Comparison of ENCODE assay signal across 19 mouse cellular contexts in genomic region chr11:69931769-69932168, GRCm38 (mm10). TPM values are rescaled to one million over a fixed set of nuclear protein-coding genes. Genes with fewer than 3 reads are reported as not detected.
"Had no signal": no experiment of that assay in that cellular context is flagged by ENCODE, and none has a peak within 500 bp of the region (broad histone marks: within the 10 kb centered on the region; RNA-seq: fewer than 3 reads in every experiment).

No protein-coding gene starts in this region.

- H3K9me3 ChIP-seq: limb, embryonic 10.5 days; limb, embryonic 13.5 days; lung, embryonic 15.5 days; midbrain, embryonic 12.5 days; midbrain, embryonic 15.5 days; neural tube, embryonic 12.5 days; neural tube, embryonic 15.5 days had no signal

- H3K4me2 ChIP-seq: limb, embryonic 13.5 days; lung, embryonic 15.5 days; midbrain, embryonic 12.5 days; midbrain, embryonic 15.5 days; neural tube, embryonic 12.5 days; neural tube, embryonic 15.5 days had no signal

- H3K9ac ChIP-seq: lung, embryonic 15.5 days; midbrain, embryonic 12.5 days; midbrain, embryonic 15.5 days; neural tube, embryonic 12.5 days; neural tube, embryonic 15.5 days had no signal

- H3K36me3 ChIP-seq: limb, embryonic 10.5 days; limb, embryonic 13.5 days; lung, embryonic 15.5 days; midbrain, embryonic 12.5 days; midbrain, embryonic 15.5 days; neural tube, embryonic 12.5 days; neural tube, embryonic 15.5 days had no signal

- DNase-seq: kidney, adult 2 months; layer of hippocampus, adult 9-11 months; lung, postnatal 14 days; right cerebral cortex, adult 18-20 months; right cerebral cortex, postnatal 14 days; right cerebral cortex, postnatal 4 days had no signal

- H3K4me3 ChIP-seq: layer of hippocampus, adult 2 months; limb, embryonic 10.5 days; limb, embryonic 13.5 days; lung, embryonic 15.5 days; midbrain, embryonic 12.5 days; midbrain, embryonic 15.5 days; neural tube, embryonic 12.5 days; neural tube, embryonic 15.5 days had no signal

- ATAC-seq: intestine, postnatal 0 days; midbrain, embryonic 15.5 days had no signal

- H3K27ac ChIP-seq: kidney, postnatal 0 days; layer of hippocampus, adult 2 months; limb, embryonic 10.5 days; limb, embryonic 13.5 days; lung, embryonic 15.5 days; midbrain, embryonic 12.5 days; midbrain, embryonic 15.5 days; neural tube, embryonic 12.5 days; neural tube, embryonic 15.5 days; stomach, postnatal 0 days had no signal

RNA-seq across cellular contexts. Expression of gene Ybx2, which starts 3.8 kb away (rescaled TPM):
- total RNA-seq: liver, adult 2 months; megakaryocyte, adult 5-6 weeks had no signal
- polyA plus RNA-seq: liver, adult 2 months had no signal
